Mouse (Mus musculus) MEL (cell line): ENCODE results near the gene Ptprn2. TPM values are rescaled to one million over a fixed set of nuclear protein-coding genes. Genes with fewer than 3 reads are reported as not detected.

Experiments
- DNase-seq: peaks from one replicate; pipeline ENCODE4 v3.0.0; 2011; ENCODE audit warnings: low read depth, low spot score
- H3K27ac ChIP-seq: 2 replicates; pipeline ENCODE4 v1.5.1; 2012; ENCODE audit warnings: low read depth, mild to moderate bottlenecking, control low read depth, low read length, moderate library complexity; ENCODE audit not compliant: control insufficient read depth
- H3K27me3 ChIP-seq, 2 experiments: fragments of 150-350 bp in 1 of 2; sonication (generic) in 1 of 2; 2 replicates each; pipeline ENCODE4 v1.6.1; 2012; ENCODE audit warnings: low read length in 2 of 2, mild to moderate bottlenecking in 2 of 2, improper control_type of control experiment in 1 of 2, moderate library complexity in 1 of 2; ENCODE audit not compliant: insufficient read depth in 2 of 2, control insufficient read depth in 1 of 2
- H3K36me3 ChIP-seq, 2 experiments: 2 replicates each; pipeline ENCODE4 v1.6.1; 2012 to 2014; ENCODE audit warnings: low read length in 2 of 2, improper control_type of control experiment in 1 of 2, inconsistent platforms in 1 of 2, mild to moderate bottlenecking in 1 of 2; ENCODE audit not compliant: insufficient read depth in 2 of 2, control insufficient read depth in 1 of 2
- H3K4me1 ChIP-seq, 2 experiments: fragments of 150-350 bp in 1 of 2; sonication (generic) in 1 of 2; 2 replicates each; pipeline ENCODE4 v1.6.1; 2012; ENCODE audit warnings: low read length in 2 of 2, improper control_type of control experiment in 1 of 2, mild to moderate bottlenecking in 1 of 2; ENCODE audit not compliant: insufficient read depth in 2 of 2, control insufficient read depth in 1 of 2
- H3K4me3 ChIP-seq, 2 experiments: fragments of 150-350 bp in 1 of 2; sonication (generic) in 1 of 2; 2 replicates each; pipeline ENCODE4 v1.5.1; 2012; ENCODE audit warnings: low read depth in 2 of 2, low read length in 2 of 2, mild to moderate bottlenecking in 2 of 2, moderate library complexity in 2 of 2, control low read depth in 1 of 2, improper control_type of control experiment in 1 of 2; ENCODE audit not compliant: control insufficient read depth in 1 of 2, insufficient read depth in 1 of 2
- H3K79me2 ChIP-seq: 2 replicates; pipeline ENCODE4 v1.6.1; 2012; ENCODE audit warnings: mild to moderate bottlenecking, low read length, moderate library complexity; ENCODE audit not compliant: control insufficient read depth, poor library complexity, insufficient read depth
- H3K9ac ChIP-seq: 2 replicates; pipeline ENCODE4 v1.6.1; 2012; ENCODE audit warnings: low read depth, mild to moderate bottlenecking, control low read depth, low read length, moderate library complexity; ENCODE audit not compliant: control insufficient read depth, poor library complexity, severe bottlenecking
- H3K9me3 ChIP-seq: fragments of 150-350 bp; sonication (generic); replicated peaks from 2 replicates; pipeline ENCODE4 v1.6.1; 2012; ENCODE audit warnings: mild to moderate bottlenecking, low read length, improper control_type of control experiment, moderate library complexity; ENCODE audit not compliant: insufficient read depth
- BHLHE40 ChIP-seq: IDR thresholded peaks from 2 replicates; pipeline ENCODE4 v1.6.1; 2012; ENCODE audit warnings: low read depth, mild to moderate bottlenecking, inconsistent platforms, low read length, improper control_type of control experiment, borderline replicate concordance
- CHD1 ChIP-seq: IDR thresholded peaks from 2 replicates; pipeline ENCODE4 v1.6.1; 2012; ENCODE audit warnings: low read depth, mild to moderate bottlenecking, inconsistent platforms, low read length, improper control_type of control experiment
- CTCF ChIP-seq, 3 experiments: IDR thresholded peaks in 2 of 3; conservative IDR thresholded peaks in 1 of 3; 2 replicates each; pipeline ENCODE4 v1.5.1; 2011 to 2012; ENCODE audit warnings: low read length in 3 of 3, low read depth in 2 of 3, mild to moderate bottlenecking in 2 of 3, improper control_type of control experiment in 1 of 3, inconsistent platforms in 1 of 3, mixed read lengths in 1 of 3, moderate library complexity in 1 of 3; ENCODE audit not compliant: control insufficient read depth in 1 of 3, insufficient read depth in 1 of 3, poor library complexity in 1 of 3, severe bottlenecking in 1 of 3
- E2F4 ChIP-seq: IDR thresholded peaks from 2 replicates; pipeline ENCODE4 v1.6.1; 2011; ENCODE audit warnings: low read depth, low read length, improper control_type of control experiment, borderline replicate concordance
- ELF1 ChIP-seq: IDR thresholded peaks from 2 replicates; pipeline ENCODE4 v1.6.1; 2014; ENCODE audit warnings: low read depth, mild to moderate bottlenecking, inconsistent platforms, low read length, improper control_type of control experiment, moderate library complexity
- EP300 ChIP-seq, 2 experiments: IDR thresholded peaks; 2 replicates each; pipeline ENCODE4 v1.6.1; 2011; ENCODE audit warnings: improper control_type of control experiment in 2 of 2, low read length in 2 of 2, low read depth in 1 of 2, mild to moderate bottlenecking in 1 of 2
- ETS1 ChIP-seq: IDR thresholded peaks from 2 replicates; pipeline ENCODE4 v1.6.1; 2012; ENCODE audit warnings: low read depth, mild to moderate bottlenecking, inconsistent platforms, low read length, improper control_type of control experiment, moderate library complexity
- GABPA ChIP-seq: IDR thresholded peaks from 2 replicates; pipeline ENCODE4 v1.6.1; 2012; ENCODE audit warnings: low read depth, mild to moderate bottlenecking, inconsistent platforms, low read length, improper control_type of control experiment, moderate library complexity
- GATA1 ChIP-seq: IDR thresholded peaks from 2 replicates; pipeline ENCODE4 v1.6.1; 2011; ENCODE audit warnings: low read depth, low read length, improper control_type of control experiment
- JUND ChIP-seq: IDR thresholded peaks from 2 replicates; pipeline ENCODE4 v1.6.1; 2011; ENCODE audit warnings: low read depth, mild to moderate bottlenecking, improper control_type of control experiment, low read length
- MAZ ChIP-seq: IDR thresholded peaks from 2 replicates; pipeline ENCODE4 v1.6.1; 2012; ENCODE audit warnings: low read depth, mild to moderate bottlenecking, inconsistent platforms, low read length, improper control_type of control experiment
- NRF1 ChIP-seq: IDR thresholded peaks from 2 replicates; pipeline ENCODE4 v1.6.1; 2014; ENCODE audit warnings: low read depth, mild to moderate bottlenecking, inconsistent platforms, low read length, improper control_type of control experiment, moderate library complexity; ENCODE audit not compliant: poor library complexity, insufficient read depth, severe bottlenecking
- POLR2A ChIP-seq, 2 experiments: IDR thresholded peaks; 2 replicates each; pipeline ENCODE4 v1.6.1; 2011 to 2012; ENCODE audit warnings: low read length in 2 of 2, mild to moderate bottlenecking in 2 of 2, control low read depth in 1 of 2, improper control_type of control experiment in 1 of 2, low read depth in 1 of 2, moderate library complexity in 1 of 2; ENCODE audit not compliant: control insufficient read depth in 1 of 2, insufficient read depth in 1 of 2, poor library complexity in 1 of 2
- POLR2AphosphoS2 ChIP-seq: IDR thresholded peaks from 2 replicates; pipeline ENCODE4 v1.6.1; 2011; ENCODE audit warnings: low read length, improper control_type of control experiment
- RAD21 ChIP-seq: IDR thresholded peaks from 2 replicates; pipeline ENCODE4 v1.6.1; 2011; ENCODE audit warnings: mild to moderate bottlenecking, low read depth, low read length, improper control_type of control experiment
- SMC3 ChIP-seq: IDR thresholded peaks from 2 replicates; pipeline ENCODE4 v1.6.1; 2011; ENCODE audit warnings: low read depth, low read length, improper control_type of control experiment
- TAL1 ChIP-seq: IDR thresholded peaks from 2 replicates; pipeline ENCODE4 v1.6.1; 2012; ENCODE audit warnings: mild to moderate bottlenecking, inconsistent platforms, low read length, moderate library complexity, mixed read lengths
- TCF12 ChIP-seq: IDR thresholded peaks from 2 replicates; pipeline ENCODE4 v1.6.1; 2014; ENCODE audit warnings: low read depth, mild to moderate bottlenecking, inconsistent platforms, low read length, improper control_type of control experiment, moderate library complexity
- UBTF ChIP-seq: IDR thresholded peaks from 2 replicates; pipeline ENCODE4 v1.6.1; 2012; ENCODE audit warnings: low read depth, mild to moderate bottlenecking, inconsistent platforms, low read length, improper control_type of control experiment, moderate library complexity, borderline replicate concordance; ENCODE audit not compliant: insufficient read depth
- USF2 ChIP-seq, 2 experiments: IDR thresholded peaks; 2 replicates each; pipeline ENCODE4 v1.6.1; 2011 to 2012; ENCODE audit warnings: improper control_type of control experiment in 2 of 2, low read length in 2 of 2, borderline replicate concordance in 1 of 2, inconsistent platforms in 1 of 2, low read depth in 1 of 2, mild to moderate bottlenecking in 1 of 2; ENCODE audit not compliant: insufficient read depth in 1 of 2
- ZC3H11A ChIP-seq: IDR thresholded peaks from 2 replicates; pipeline ENCODE4 v1.6.1; 2012; ENCODE audit warnings: low read depth, mild to moderate bottlenecking, inconsistent platforms, low read length, improper control_type of control experiment
- polyA plus RNA-seq, 2 experiments: library from polyadenylated mRNA; stranded (reverse) in 1 of 2; unstranded in 1 of 2; fragments of >175 nt in 1 of 2; fragments of >200 nt in 1 of 2; gene quantifications; 2 replicates each; pipeline versions ENCODE4 v1.2.1 to v1.2.4; 2012; ENCODE audit warnings: low replicate concordance in 2 of 2, low read depth in 1 of 2; ENCODE audit not compliant: insufficient read length in 2 of 2, insufficient read depth in 1 of 2, missing spikeins in 1 of 2
- total RNA-seq: library from RNA; depleted of rRNA; stranded (reverse); fragments of 300-350 nt; gene quantifications from 2 replicates; pipeline ENCODE4 v1.2.3, GENCODE M21; 2012

The Ptprn2 gene
- total and polyA plus RNA-seq, 3 experiments: not detected

- no peak overlapping the region for H3K4me3 ChIP-seq
- H3K9me3 ChIP-seq: no peaks in the 10 kb centered on the region; the same call in 1 of the 2 replicates
- DNase-seq: no peak
- H3K27me3 ChIP-seq: no peaks in the 10 kb centered on the region
- no peaks in the 10 kb centered on the region for H3K4me1 ChIP-seq
- no peaks in the 10 kb centered on the region for H3K36me3 ChIP-seq
- TF ChIP-seq CTCF (IDR thresholded peaks at IDR 0.05 in 2 of 3, conservative IDR thresholded peaks at IDR 0.05 in 1 of 3; ENCODE audit: control insufficient read depth in 1 of 3, insufficient read depth in 1 of 3, low read depth in 2 of 3, low read length in 3 of 3, poor library complexity in 1 of 3, severe bottlenecking in 1 of 3) (no peak), GABPA (no peak)
- no peak overlapping the region for H3K27ac ChIP-seq
- H3K79me2 ChIP-seq: no peaks in the 10 kb centered on the region
- H3K9ac ChIP-seq: no peak overlapping the region
Measured at GRCm38 (mm10) chr12:117149176-117149575, 663.7 kb downstream of the Ptprn2 start.

DNA sequence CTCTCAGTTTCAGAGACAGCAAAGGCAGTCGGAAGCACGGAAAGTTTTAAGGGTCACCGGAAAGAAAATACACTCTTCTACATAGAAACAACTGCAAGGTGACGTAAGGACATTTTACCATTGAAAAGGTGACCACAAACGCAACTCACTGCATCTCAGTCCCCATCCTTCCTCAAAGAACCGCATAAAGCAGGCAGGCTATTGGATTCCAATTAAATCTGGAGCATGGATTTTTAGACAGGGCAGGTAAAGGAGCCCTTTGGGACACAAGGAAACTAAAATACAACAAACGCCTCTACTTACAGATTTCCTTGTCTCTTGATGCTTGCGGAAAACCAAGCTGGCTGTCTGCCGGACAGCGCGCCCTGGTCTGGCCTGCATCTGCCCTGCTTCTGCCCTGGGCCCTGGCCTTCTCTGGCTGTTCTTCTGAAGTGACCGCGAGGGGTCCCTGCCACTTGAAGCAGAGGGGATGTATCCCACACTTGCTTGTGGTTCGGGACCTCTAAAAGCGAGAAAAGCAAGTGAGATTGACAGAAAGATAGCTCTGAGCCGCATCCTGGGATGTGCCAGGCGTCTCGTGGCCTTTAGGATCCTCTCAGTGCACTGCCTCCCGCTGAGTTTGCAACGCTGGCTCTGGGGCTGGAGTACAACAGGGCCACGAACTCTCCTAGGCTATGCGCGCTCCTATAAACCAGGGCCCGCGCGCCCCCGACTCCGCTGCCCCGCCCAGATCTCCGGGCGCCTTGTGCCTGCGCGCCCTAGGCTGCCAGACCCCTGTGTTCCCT lies 665.3 kb downstream of the Ptprn2 start:
- Histone ChIP-seq H3K27ac (no peak overlapping the region), H3K9me3 (no peaks in the 10 kb centered on the region)
- no peak for DNase-seq
- TF ChIP-seq NRF1: no peak
- TF ChIP-seq GABPA: no peak
- TF ChIP-seq SMC3: no peak
- no peak for TF ChIP-seq GATA1
- TF ChIP-seq BHLHE40: no peak
- TF ChIP-seq ELF1: no peak
- TF ChIP-seq EP300 (IDR thresholded peaks at IDR 0.05; ENCODE audit: low read depth in 1 of 2, low read length in 2 of 2): no peak
- no peak for TF ChIP-seq UBTF
- TF ChIP-seq POLR2A (IDR thresholded peaks at IDR 0.05; ENCODE audit: control insufficient read depth in 1 of 2, insufficient read depth in 1 of 2, low read depth in 1 of 2, low read length in 2 of 2, poor library complexity in 1 of 2): no peak
- no peak for TF ChIP-seq POLR2AphosphoS2
- TF ChIP-seq TCF12: no peak
- no peak for TF ChIP-seq USF2 (IDR thresholded peaks at IDR 0.05; ENCODE audit: borderline replicate concordance in 1 of 2, insufficient read depth in 1 of 2, low read depth in 1 of 2, low read length in 2 of 2)
- TF ChIP-seq TAL1: no peak
- TF ChIP-seq RAD21: no peak
- no peak for TF ChIP-seq MAZ
- no peak for TF ChIP-seq CHD1
- TF ChIP-seq JUND: no peak
- TF ChIP-seq ZC3H11A: no peak
- TF ChIP-seq ETS1: no peak
- no peak for TF ChIP-seq E2F4
- TF ChIP-seq, all 39 proteins: peak for 0
- no peaks in the 10 kb centered on the region for H3K27me3 ChIP-seq
- no peak overlapping the region for H3K9ac ChIP-seq
- no peak overlapping the region for H3K4me3 ChIP-seq
- no peaks in the 10 kb centered on the region for H3K4me1 ChIP-seq
- no peaks in the 10 kb centered on the region for H3K79me2 ChIP-seq
- no peaks in the 10 kb centered on the region for H3K36me3 ChIP-seq
